Mouse (Mus musculus) midbrain, embryonic 13.5 days (tissue): Measurements from ENCODE around the gene Ly6g5c. TPM values are rescaled to one million over a fixed set of nuclear protein-coding genes. Genes with fewer than 3 reads are reported as not detected.

Source experiments
- ATAC-seq: fragments of 200-750 bp; cut with Nextera tagmentation; 2 replicates; pipeline ENCODE4 v1.8.0; 2017; ENCODE audit warnings: mild to moderate bottlenecking, moderate TSS enrichment, moderate library complexity
- H3K27ac ChIP-seq: fragments of 300-500 bp; sonication (generic); 2 replicates; pipeline ENCODE4 v1.5.1; 2015; ENCODE audit warnings: inconsistent platforms, mild to moderate bottlenecking, moderate library complexity
- H3K27me3 ChIP-seq: fragments of 300-500 bp; sonication (generic); 2 replicates; pipeline ENCODE4 v1.6.1; 2015; ENCODE audit warnings: mild to moderate bottlenecking, inconsistent platforms
- H3K36me3 ChIP-seq: fragments of 300-500 bp; sonication (generic); 2 replicates; pipeline ENCODE4 v1.6.1; 2015; ENCODE audit warnings: mild to moderate bottlenecking, inconsistent platforms
- H3K4me1 ChIP-seq: fragments of 300-500 bp; sonication (generic); replicated peaks from 2 replicates; pipeline ENCODE4 v1.6.1; 2015; ENCODE audit warnings: inconsistent platforms
- H3K4me2 ChIP-seq: fragments of 300-500 bp; sonication (generic); replicated peaks from 2 replicates; pipeline ENCODE4 v1.6.1; 2015; ENCODE audit warnings: moderate library complexity, mild to moderate bottlenecking, inconsistent platforms
- H3K4me3 ChIP-seq: fragments of 300-500 bp; sonication (generic); replicated peaks from 2 replicates; pipeline ENCODE4 v1.5.1; 2015; ENCODE audit warnings: mild to moderate bottlenecking, inconsistent platforms
- H3K9ac ChIP-seq: fragments of 300-500 bp; sonication (generic); replicated peaks from 2 replicates; pipeline ENCODE4 v1.6.1; 2015; ENCODE audit warnings: mild to moderate bottlenecking, inconsistent platforms
- H3K9me3 ChIP-seq: fragments of 300-500 bp; sonication (generic); 2 replicates; pipeline ENCODE4 v1.6.1; 2016; ENCODE audit warnings: mild to moderate bottlenecking, inconsistent platforms
- WGBS: fragments of 180-500 bp; shearing (Covaris S2); methylation state at CpG from one replicate; pipeline ENCODE4 v1.1.7; 2015; 5-methylcytosine and 5-hydroxymethylcytosine counted together
- polyA plus RNA-seq: library from polyadenylated mRNA; unstranded; fragments of >200 nt; fragmentation: Nextera tagmentation; extraction: Ambion mirVana; gene quantifications from 2 replicates; pipeline ENCODE4 v1.2.1, GENCODE M21; 2015

The Ly6g5c gene
- polyA plus RNA-seq, 1 experiment from 2014 or later: not detected

DNA sequence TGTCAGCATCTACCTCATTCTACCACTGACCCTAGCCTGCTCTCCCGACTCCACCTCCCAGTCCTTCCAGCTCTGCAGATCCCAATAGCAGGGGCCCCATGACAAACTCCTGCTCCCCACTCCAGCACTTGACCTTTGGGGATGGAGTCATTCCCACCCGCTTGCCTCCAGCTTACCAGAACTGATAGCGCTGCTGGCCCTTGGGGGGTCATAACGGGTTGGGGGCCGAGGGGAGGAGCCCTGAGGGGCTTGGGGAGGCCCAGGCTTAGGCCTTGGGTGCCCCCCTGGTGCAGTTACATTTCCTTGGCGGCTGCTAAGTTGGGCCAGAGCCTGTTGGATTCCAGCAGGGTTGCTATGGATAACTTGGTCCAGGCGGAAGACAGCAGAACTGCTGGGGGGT lies 46.5 kb downstream of the Ly6g5c start:
- 81% methylated on average over 7 of the region's 7 CpGs for WGBS
- H3K27me3 ChIP-seq: no peaks in the 10 kb centered on the region
- H3K4me1 ChIP-seq: no peaks in the 10 kb centered on the region
- no peak overlapping the region for H3K9ac ChIP-seq
- H3K36me3 ChIP-seq: peaks cover 98% of the 10 kb centered on the region
- H3K27ac ChIP-seq: no peak overlapping the region
- no peaks in the 10 kb centered on the region for H3K9me3 ChIP-seq
- no peak for ATAC-seq
- no peak overlapping the region for H3K4me2 ChIP-seq
- no peak overlapping the region for H3K4me3 ChIP-seq

DNA sequence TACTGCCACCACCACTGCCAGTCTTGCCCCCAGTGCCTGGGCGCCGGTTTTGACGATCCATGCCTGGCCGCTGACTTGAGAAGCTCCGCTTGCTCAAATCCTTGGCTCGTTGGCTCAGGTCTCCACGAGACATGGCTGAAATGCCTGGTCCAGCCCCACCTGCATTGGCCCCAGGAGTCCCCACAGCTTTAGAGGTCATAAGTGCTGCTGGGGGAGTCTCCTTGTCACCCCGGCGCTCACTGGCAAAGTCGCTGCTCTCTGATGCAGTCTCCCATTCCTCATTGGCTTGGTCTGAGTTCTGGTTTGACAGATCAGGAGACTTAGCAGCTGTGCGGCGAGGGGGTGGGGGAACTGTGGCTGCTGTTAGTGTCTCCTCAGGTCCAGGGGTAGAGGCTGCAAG lies 47.4 kb downstream of the Ly6g5c start:
- Histone ChIP-seq H3K4me1 (no peaks in the 10 kb centered on the region), H3K4me2 (no peak overlapping the region), H3K9me3 (no peaks in the 10 kb centered on the region), H3K9ac (no peak overlapping the region), H3K36me3 (peaks cover 98% of the 10 kb centered on the region), H3K27ac (no peak overlapping the region), H3K27me3 (no peaks in the 10 kb centered on the region), H3K4me3 (no peak overlapping the region)
- no peak for ATAC-seq
- 93% methylated on average over 12 of the region's 12 CpGs for WGBS

DNA sequence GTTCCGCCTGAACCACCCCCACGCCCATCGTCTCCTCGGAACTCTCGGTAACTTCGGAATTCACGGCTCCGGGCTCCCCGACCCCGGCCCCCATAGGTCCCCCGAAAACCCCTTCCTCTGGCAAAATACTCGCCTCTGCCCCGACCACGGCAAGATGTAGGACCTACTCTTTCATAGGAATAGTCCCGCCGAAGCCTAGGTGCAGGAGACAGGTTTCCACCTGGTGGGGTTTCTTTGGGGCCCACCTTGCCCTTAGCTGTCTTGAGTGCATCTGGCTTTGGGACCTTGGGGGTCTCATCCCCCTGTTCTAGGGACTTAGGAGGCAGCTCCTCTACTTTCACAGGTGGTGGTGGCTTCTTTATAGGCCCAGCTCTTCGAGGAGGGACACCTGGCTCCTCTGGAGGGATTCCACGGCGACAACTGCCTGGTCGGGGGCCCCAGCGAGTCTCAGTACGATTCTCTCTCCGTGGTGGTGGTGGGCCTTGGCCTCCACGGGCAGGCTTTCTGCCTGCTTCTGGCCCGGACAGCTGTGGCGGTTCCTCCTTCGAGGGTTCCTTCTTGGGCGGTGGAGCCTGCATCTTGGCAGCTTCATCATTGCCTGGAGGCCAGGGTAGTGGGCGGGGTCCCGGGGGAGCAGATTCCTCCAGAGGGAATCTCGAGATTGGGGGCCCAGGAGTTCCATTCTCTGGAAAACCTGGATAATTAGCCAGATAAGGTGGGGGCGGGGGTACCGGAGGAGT lies 48.6 kb downstream of the Ly6g5c start:
- Histone ChIP-seq H3K4me1 (peaks cover 6% of the 10 kb centered on the region), H3K27me3 (no peaks in the 10 kb centered on the region), H3K36me3 (peaks cover 100% of the 10 kb centered on the region), H3K4me2 (no peak overlapping the region), H3K9ac (no peak overlapping the region), H3K27ac (no peak overlapping the region), H3K4me3 (no peak overlapping the region), H3K9me3 (no peaks in the 10 kb centered on the region)
- no peak for ATAC-seq
- 93% methylated on average over 33 of the region's 33 CpGs for WGBS

DNA sequence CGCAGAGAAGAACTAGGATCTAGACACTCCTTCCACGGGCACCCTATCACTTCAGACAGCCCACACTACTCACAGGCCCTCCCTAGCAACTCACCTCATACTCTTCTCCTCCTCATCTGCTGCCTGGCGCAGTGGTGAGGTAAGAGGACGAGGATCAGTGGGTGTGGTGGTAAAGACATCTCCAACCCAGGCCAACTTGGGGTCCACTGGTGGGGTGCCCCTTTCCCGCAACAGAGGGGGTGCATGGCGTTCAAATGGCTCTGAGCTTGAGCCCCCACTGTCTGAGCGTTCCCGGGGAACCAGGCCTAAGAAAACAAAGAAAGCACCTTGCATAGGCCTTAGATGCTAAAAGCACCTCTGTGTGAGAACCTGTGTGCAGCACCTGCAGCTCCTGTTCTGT lies 49.2 kb downstream of the Ly6g5c start:
- no peaks in the 10 kb centered on the region for H3K27me3 ChIP-seq
- WGBS: 96% methylated on average over 8 of the region's 8 CpGs
- no peak overlapping the region for H3K4me3 ChIP-seq
- ATAC-seq: no peak
- no peaks in the 10 kb centered on the region for H3K9me3 ChIP-seq
- H3K4me2 ChIP-seq: no peak overlapping the region
- H3K36me3 ChIP-seq: peaks cover 100% of the 10 kb centered on the region
- H3K9ac ChIP-seq: no peak overlapping the region
- peaks cover 12% of the 10 kb centered on the region for H3K4me1 ChIP-seq
- no peak overlapping the region for H3K27ac ChIP-seq

DNA sequence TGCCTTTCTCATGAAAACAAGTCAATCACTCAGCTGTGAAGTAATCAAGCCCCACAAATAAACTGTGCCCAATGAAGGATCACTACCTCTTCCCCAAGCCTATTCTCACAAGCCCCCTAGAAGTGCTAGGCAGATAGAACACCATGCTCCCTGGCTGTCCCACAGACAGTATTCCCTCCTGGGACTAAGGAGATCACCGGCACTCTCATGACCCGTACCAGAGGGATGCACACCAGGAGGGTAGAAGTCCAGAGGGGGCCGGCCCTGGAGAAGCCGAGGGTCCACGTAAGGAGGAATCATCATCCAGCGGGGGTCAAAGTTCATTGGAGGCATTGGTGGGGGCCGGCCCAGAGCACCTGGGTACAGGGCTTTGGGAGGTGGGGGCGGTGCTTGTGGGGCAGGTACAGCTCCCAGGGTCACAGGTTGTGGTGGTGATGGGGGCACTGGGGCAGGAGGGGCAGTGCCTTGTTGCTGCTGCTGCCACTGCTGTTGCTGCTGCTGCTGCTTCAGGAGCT lies 49.6 kb downstream of the Ly6g5c start:
- 90% methylated on average over 8 of the region's 8 CpGs for WGBS
- no peak for ATAC-seq
- H3K9ac ChIP-seq: no peak overlapping the region

DNA sequence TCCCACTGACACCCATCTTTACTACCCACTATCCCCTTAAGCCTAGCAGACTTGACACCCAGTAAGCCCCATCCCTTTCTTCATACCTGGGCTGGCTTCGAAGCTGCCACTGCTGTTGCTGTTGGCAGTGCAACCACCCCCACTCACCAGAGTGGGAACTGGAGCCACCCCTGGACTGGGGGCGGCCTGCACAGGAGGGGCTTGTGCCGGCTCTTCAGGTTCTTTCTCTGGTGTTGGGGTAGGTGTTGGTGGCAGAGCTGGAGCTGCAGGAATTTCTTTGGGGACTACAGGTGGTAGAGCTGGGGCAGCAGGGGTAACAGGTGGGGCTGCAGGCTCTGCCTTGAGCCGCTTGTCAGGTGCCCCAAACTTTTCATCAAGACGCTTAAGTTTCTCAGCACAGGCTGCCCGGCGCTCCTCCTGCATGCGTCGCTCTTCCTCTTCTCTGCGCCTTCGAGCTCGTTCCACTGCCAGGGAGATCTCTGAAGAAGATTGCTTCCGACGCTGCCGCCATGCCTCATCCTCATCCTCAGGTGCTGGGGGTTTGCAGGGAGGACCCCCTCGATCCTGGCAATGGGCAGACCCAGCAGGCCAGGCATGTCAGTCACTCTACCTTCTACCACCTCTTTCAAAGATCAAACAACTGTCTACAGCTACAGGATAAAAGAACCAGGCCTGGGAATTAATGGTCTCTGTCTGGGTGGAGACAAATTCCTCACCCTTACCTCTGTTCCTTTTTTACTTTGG lies 50.9 kb downstream of the Ly6g5c start:
- H3K4me1 ChIP-seq: peaks cover 24% of the 10 kb centered on the region
- H3K4me2 ChIP-seq: no peak overlapping the region
- peaks cover 82% of the 10 kb centered on the region for H3K36me3 ChIP-seq
- WGBS: 96% methylated on average over 16 of the region's 16 CpGs
- no peak overlapping the region for H3K4me3 ChIP-seq
- ATAC-seq: no peak
- no peaks in the 10 kb centered on the region for H3K9me3 ChIP-seq
- no peaks in the 10 kb centered on the region for H3K27me3 ChIP-seq
- no peak overlapping the region for H3K27ac ChIP-seq
- peak overlapping the region; percentile 42; the same call in 1 of the 2 replicates for H3K9ac ChIP-seq

More for the DNA sequence above, 49.6 kb downstream of the Ly6g5c start:
- Histone ChIP-seq H3K4me3 (no peak overlapping the region), H3K27me3 (no peaks in the 10 kb centered on the region), H3K27ac (no peak overlapping the region), H3K4me2 (no peak overlapping the region), H3K36me3 (peaks cover 95% of the 10 kb centered on the region), H3K4me1 (peaks cover 16% of the 10 kb centered on the region), H3K9me3 (no peaks in the 10 kb centered on the region)

DNA sequence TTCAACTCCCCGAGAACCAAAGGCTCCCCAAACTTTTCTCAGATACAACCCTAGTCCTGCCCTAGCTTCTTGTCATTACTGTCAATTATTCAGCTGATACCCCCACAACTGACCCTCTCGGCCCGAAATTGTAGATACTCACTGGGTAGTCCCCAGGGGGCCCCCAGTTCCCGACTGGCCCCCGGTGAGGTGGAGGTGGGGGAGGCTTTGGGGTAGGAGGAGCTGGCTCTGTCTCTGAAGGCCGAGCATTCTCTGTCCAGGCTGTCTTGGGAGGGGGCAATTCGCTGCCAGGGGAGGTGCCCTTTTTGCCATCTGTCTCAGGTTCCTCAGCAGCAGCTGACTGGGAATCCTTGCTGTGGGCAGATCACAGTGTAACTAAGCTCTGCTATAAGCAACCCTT lies 51.6 kb downstream of the Ly6g5c start:
- H3K27me3 ChIP-seq: no peaks in the 10 kb centered on the region
- no peak for ATAC-seq
- no peak overlapping the region for H3K4me2 ChIP-seq
- H3K36me3 ChIP-seq: peaks cover 76% of the 10 kb centered on the region
- no peaks in the 10 kb centered on the region for H3K9me3 ChIP-seq
- no peak overlapping the region for H3K27ac ChIP-seq
- no peak overlapping the region for H3K9ac ChIP-seq
- H3K4me3 ChIP-seq: no peak overlapping the region
- 85% methylated on average over 7 of the region's 7 CpGs for WGBS
- peaks cover 24% of the 10 kb centered on the region for H3K4me1 ChIP-seq

DNA sequence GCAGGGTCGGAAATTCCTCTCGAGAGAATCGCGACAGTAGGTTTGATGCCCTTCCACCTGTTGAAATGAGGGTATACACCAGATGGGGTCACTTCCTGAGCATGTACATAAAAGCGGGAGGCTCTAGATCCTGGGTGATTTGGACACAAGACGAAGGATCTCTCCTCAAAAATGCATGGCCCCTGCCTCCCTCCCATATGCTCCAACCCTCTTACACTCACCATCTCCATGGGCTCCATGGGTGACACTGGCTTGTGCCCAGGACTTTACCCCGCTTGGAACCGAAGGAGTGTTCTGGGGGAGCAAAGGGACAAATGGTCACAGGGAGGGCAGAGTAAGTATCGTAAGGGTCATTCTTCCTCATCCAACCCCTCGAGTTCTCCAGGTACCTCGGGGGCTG lies 53.3 kb downstream of the Ly6g5c start:
- H3K9me3 ChIP-seq: no peaks in the 10 kb centered on the region
- H3K4me2 ChIP-seq: peak overlapping the region; percentile 91; the same call in 1 of the 2 replicates
- H3K4me3 ChIP-seq: 0 out of 2 replicates have a peak overlapping the region, but pooled peaks have one; percentile 99
- peaks cover 33% of the 10 kb centered on the region for H3K4me1 ChIP-seq
- H3K27ac ChIP-seq: no peak overlapping the region
- WGBS: 89% methylated on average over 11 of the region's 11 CpGs
- no peaks in the 10 kb centered on the region for H3K27me3 ChIP-seq
- ATAC-seq: no peak
- 0 out of 2 replicates have a peak overlapping the region, but pooled peaks have one; percentile 100 for H3K9ac ChIP-seq
- peaks cover 58% of the 10 kb centered on the region for H3K36me3 ChIP-seq

Other genes starting within 250 kb of the Ly6g5c start
- 1.7 and 2.2 TPM in 2 replicates for gene Cfb, start 245.8 kb upstream of the Ly6g5c start, polyA plus RNA-seq
- gene Zbtb12, start 228.8 kb upstream of the Ly6g5c start, polyA plus RNA-seq: 13.2 and 16.3 TPM in 2 replicates
- gene Gm20547, start 226.2 kb upstream of the Ly6g5c start, polyA plus RNA-seq: 0.08 TPM in 1 of 2 replicates, not detected in the other
- 1.2 and 2.1 TPM in 2 replicates for gene C2, start 210.0 kb upstream of the Ly6g5c start, polyA plus RNA-seq
- 105 and 114 TPM in 2 replicates for gene Ehmt2, start 209.8 kb upstream of the Ly6g5c start, polyA plus RNA-seq
- 0.09 TPM in 1 of 2 replicates, not detected in the other for gene Slc44a4, start 193.8 kb upstream of the Ly6g5c start, polyA plus RNA-seq
- 25.5 and 25.9 TPM in 2 replicates for gene Neu1, start 177.0 kb upstream of the Ly6g5c start, polyA plus RNA-seq
- gene Hspa1b, start 149.0 kb upstream of the Ly6g5c start, polyA plus RNA-seq: 0.10 and 0.11 TPM in 2 replicates
- not detected in 2 replicates for gene Gm20481, start 138.4 kb upstream of the Ly6g5c start, polyA plus RNA-seq
- gene Hspa1a, start 136.1 kb upstream of the Ly6g5c start, polyA plus RNA-seq: 2.8 and 2.9 TPM in 2 replicates
- gene Hspa1l, start 135.6 kb upstream of the Ly6g5c start, polyA plus RNA-seq: 0.55 and 1.5 TPM in 2 replicates
- gene Lsm2, start 126.4 kb upstream of the Ly6g5c start, polyA plus RNA-seq: 141 and 150 TPM in 2 replicates
- 61.0 and 69.1 TPM in 2 replicates for gene Vars, start 107.3 kb upstream of the Ly6g5c start, polyA plus RNA-seq
- 0.13 and 0.20 TPM in 2 replicates for gene Vwa7, start 91.7 kb upstream of the Ly6g5c start, polyA plus RNA-seq
- gene Sapcd1, start 80.3 kb upstream of the Ly6g5c start, polyA plus RNA-seq: 3.8 and 4.3 TPM in 2 replicates
- gene Msh5, start 61.5 kb upstream of the Ly6g5c start, polyA plus RNA-seq: 3.3 and 3.7 TPM in 2 replicates
- gene Clic1, start 58.3 kb upstream of the Ly6g5c start, polyA plus RNA-seq: 93.7 and 99.6 TPM in 2 replicates
- 501 and 531 TPM in 2 replicates for gene Ddah2, start 49.2 kb upstream of the Ly6g5c start, polyA plus RNA-seq
- not detected in 2 replicates for gene Ly6g6c, start 42.9 kb upstream of the Ly6g5c start, polyA plus RNA-seq
- gene Mpig6b, start 42.1 kb upstream of the Ly6g5c start, polyA plus RNA-seq: 0.45 and 0.50 TPM in 2 replicates
- 0.18 and 0.32 TPM in 2 replicates for gene Ly6g6e, start 31.4 kb upstream of the Ly6g5c start, polyA plus RNA-seq
- gene Ly6g6d, start 30.2 kb upstream of the Ly6g5c start, polyA plus RNA-seq: 1.0 and 1.9 TPM in 2 replicates
- 0.18 and 0.19 TPM in 2 replicates for gene Ly6g6f, start 22.7 kb upstream of the Ly6g5c start, polyA plus RNA-seq
- gene Abhd16a, start 19.0 kb upstream of the Ly6g5c start, polyA plus RNA-seq: 85.1 and 86.5 TPM in 2 replicates
- gene Ly6g5b, start 7.1 kb downstream of the Ly6g5c start, polyA plus RNA-seq: 1.4 and 1.7 TPM in 2 replicates
- 27.1 and 30.4 TPM in 2 replicates for gene Gpank1, start 13.2 kb downstream of the Ly6g5c start, polyA plus RNA-seq
- gene Csnk2b, start 13.8 kb downstream of the Ly6g5c start, polyA plus RNA-seq: 293 and 316 TPM in 2 replicates
- 9.2 and 9.4 TPM in 2 replicates for gene D17H6S53E, start 18.1 kb downstream of the Ly6g5c start, polyA plus RNA-seq
- 0.53 and 0.63 TPM in 2 replicates for gene Apom, start 23.8 kb downstream of the Ly6g5c start, polyA plus RNA-seq
- gene Bag6, start 26.9 kb downstream of the Ly6g5c start, polyA plus RNA-seq: 93.7 and 93.9 TPM in 2 replicates
- 209 and 228 TPM in 2 replicates for gene Prrc2a, start 56.6 kb downstream of the Ly6g5c start, polyA plus RNA-seq
- 4.9 and 7.0 TPM in 2 replicates for gene Aif1, start 67.8 kb downstream of the Ly6g5c start, polyA plus RNA-seq
- 4.8 and 7.1 TPM in 2 replicates for gene Lst1, start 80.2 kb downstream of the Ly6g5c start, polyA plus RNA-seq
- 0.35 and 0.76 TPM in 2 replicates for gene Ltb, start 86.2 kb downstream of the Ly6g5c start, polyA plus RNA-seq
- not detected in 2 replicates for gene Tnf, start 93.7 kb downstream of the Ly6g5c start, polyA plus RNA-seq
- gene Lta, start 97.1 kb downstream of the Ly6g5c start, polyA plus RNA-seq: 0.11 and 0.23 TPM in 2 replicates
- 0.57 and 0.79 TPM in 2 replicates for gene Gm16181, start 112.6 kb downstream of the Ly6g5c start, polyA plus RNA-seq
- gene Atp6v1g2, start 125.4 kb downstream of the Ly6g5c start, polyA plus RNA-seq: 41.6 and 43.0 TPM in 2 replicates
- 8.3 and 11.0 TPM in 2 replicates for gene Nfkbil1, start 127.5 kb downstream of the Ly6g5c start, polyA plus RNA-seq
- 460 and 465 TPM in 2 replicates for gene Ddx39b, start 133.5 kb downstream of the Ly6g5c start, polyA plus RNA-seq
- 49.5 and 52.5 TPM in 2 replicates for gene H2-D1, start 154.5 kb downstream of the Ly6g5c start, polyA plus RNA-seq
- gene H2-Q1, start 212.1 kb downstream of the Ly6g5c start, polyA plus RNA-seq: 0.11 and 0.17 TPM in 2 replicates
- 0.26 and 0.30 TPM in 2 replicates for gene H2-Q2, start 234.0 kb downstream of the Ly6g5c start, polyA plus RNA-seq